Mouse (Mus musculus) MEL (cell line): ENCODE measurements around the gene Polk. TPM values are rescaled to one million over a fixed set of nuclear protein-coding genes. Genes with fewer than 3 reads are reported as not detected.
A peak's percentile ranks its signal among the peaks of the same experiment; 100 is the strongest.

ENCODE experiments used
- DNase-seq: peaks from one replicate; pipeline ENCODE4 v3.0.0; 2011; ENCODE audit warnings: low read depth, low spot score
- H3K27ac ChIP-seq: 2 replicates; pipeline ENCODE4 v1.5.1; 2012; ENCODE audit warnings: low read depth, mild to moderate bottlenecking, control low read depth, low read length, moderate library complexity; ENCODE audit not compliant: control insufficient read depth
- H3K27me3 ChIP-seq, 2 experiments: fragments of 150-350 bp in 1 of 2; sonication (generic) in 1 of 2; 2 replicates each; pipeline ENCODE4 v1.6.1; 2012; ENCODE audit warnings: low read length in 2 of 2, mild to moderate bottlenecking in 2 of 2, improper control_type of control experiment in 1 of 2, moderate library complexity in 1 of 2; ENCODE audit not compliant: insufficient read depth in 2 of 2, control insufficient read depth in 1 of 2
- H3K36me3 ChIP-seq, 2 experiments: 2 replicates each; pipeline ENCODE4 v1.6.1; 2012 to 2014; ENCODE audit warnings: low read length in 2 of 2, improper control_type of control experiment in 1 of 2, inconsistent platforms in 1 of 2, mild to moderate bottlenecking in 1 of 2; ENCODE audit not compliant: insufficient read depth in 2 of 2, control insufficient read depth in 1 of 2
- H3K4me1 ChIP-seq, 2 experiments: fragments of 150-350 bp in 1 of 2; sonication (generic) in 1 of 2; 2 replicates each; pipeline ENCODE4 v1.6.1; 2012; ENCODE audit warnings: low read length in 2 of 2, improper control_type of control experiment in 1 of 2, mild to moderate bottlenecking in 1 of 2; ENCODE audit not compliant: insufficient read depth in 2 of 2, control insufficient read depth in 1 of 2
- H3K4me3 ChIP-seq, 2 experiments: fragments of 150-350 bp in 1 of 2; sonication (generic) in 1 of 2; 2 replicates each; pipeline ENCODE4 v1.5.1; 2012; ENCODE audit warnings: low read depth in 2 of 2, low read length in 2 of 2, mild to moderate bottlenecking in 2 of 2, moderate library complexity in 2 of 2, control low read depth in 1 of 2, improper control_type of control experiment in 1 of 2; ENCODE audit not compliant: control insufficient read depth in 1 of 2, insufficient read depth in 1 of 2
- H3K79me2 ChIP-seq: 2 replicates; pipeline ENCODE4 v1.6.1; 2012; ENCODE audit warnings: mild to moderate bottlenecking, low read length, moderate library complexity; ENCODE audit not compliant: control insufficient read depth, poor library complexity, insufficient read depth
- H3K9ac ChIP-seq: 2 replicates; pipeline ENCODE4 v1.6.1; 2012; ENCODE audit warnings: low read depth, mild to moderate bottlenecking, control low read depth, low read length, moderate library complexity; ENCODE audit not compliant: control insufficient read depth, poor library complexity, severe bottlenecking
- H3K9me3 ChIP-seq: fragments of 150-350 bp; sonication (generic); replicated peaks from 2 replicates; pipeline ENCODE4 v1.6.1; 2012; ENCODE audit warnings: mild to moderate bottlenecking, low read length, improper control_type of control experiment, moderate library complexity; ENCODE audit not compliant: insufficient read depth
- BHLHE40 ChIP-seq: IDR thresholded peaks from 2 replicates; pipeline ENCODE4 v1.6.1; 2012; ENCODE audit warnings: low read depth, mild to moderate bottlenecking, inconsistent platforms, low read length, improper control_type of control experiment, borderline replicate concordance
- CHD1 ChIP-seq: IDR thresholded peaks from 2 replicates; pipeline ENCODE4 v1.6.1; 2012; ENCODE audit warnings: low read depth, mild to moderate bottlenecking, inconsistent platforms, low read length, improper control_type of control experiment
- CHD2 ChIP-seq: IDR thresholded peaks from 2 replicates; pipeline ENCODE4 v1.6.1; 2011; ENCODE audit warnings: low read length, improper control_type of control experiment
- CTCF ChIP-seq, 3 experiments: IDR thresholded peaks in 2 of 3; conservative IDR thresholded peaks in 1 of 3; 2 replicates each; pipeline ENCODE4 v1.5.1; 2011 to 2012; ENCODE audit warnings: low read length in 3 of 3, low read depth in 2 of 3, mild to moderate bottlenecking in 2 of 3, improper control_type of control experiment in 1 of 3, inconsistent platforms in 1 of 3, mixed read lengths in 1 of 3, moderate library complexity in 1 of 3; ENCODE audit not compliant: control insufficient read depth in 1 of 3, insufficient read depth in 1 of 3, poor library complexity in 1 of 3, severe bottlenecking in 1 of 3
- E2F4 ChIP-seq: IDR thresholded peaks from 2 replicates; pipeline ENCODE4 v1.6.1; 2011; ENCODE audit warnings: low read depth, low read length, improper control_type of control experiment, borderline replicate concordance
- ELF1 ChIP-seq: IDR thresholded peaks from 2 replicates; pipeline ENCODE4 v1.6.1; 2014; ENCODE audit warnings: low read depth, mild to moderate bottlenecking, inconsistent platforms, low read length, improper control_type of control experiment, moderate library complexity
- EP300 ChIP-seq, 2 experiments: IDR thresholded peaks; 2 replicates each; pipeline ENCODE4 v1.6.1; 2011; ENCODE audit warnings: improper control_type of control experiment in 2 of 2, low read length in 2 of 2, low read depth in 1 of 2, mild to moderate bottlenecking in 1 of 2
- ETS1 ChIP-seq: IDR thresholded peaks from 2 replicates; pipeline ENCODE4 v1.6.1; 2012; ENCODE audit warnings: low read depth, mild to moderate bottlenecking, inconsistent platforms, low read length, improper control_type of control experiment, moderate library complexity
- GABPA ChIP-seq: IDR thresholded peaks from 2 replicates; pipeline ENCODE4 v1.6.1; 2012; ENCODE audit warnings: low read depth, mild to moderate bottlenecking, inconsistent platforms, low read length, improper control_type of control experiment, moderate library complexity
- HCFC1 ChIP-seq: IDR thresholded peaks from 2 replicates; pipeline ENCODE4 v1.6.1; 2012; ENCODE audit warnings: low read depth, mild to moderate bottlenecking, inconsistent platforms, low read length, improper control_type of control experiment, moderate library complexity
- JUND ChIP-seq: IDR thresholded peaks from 2 replicates; pipeline ENCODE4 v1.6.1; 2011; ENCODE audit warnings: low read depth, mild to moderate bottlenecking, improper control_type of control experiment, low read length
- KAT2A ChIP-seq: conservative IDR thresholded peaks from 2 replicates; pipeline ENCODE4 v1.6.1; 2012; ENCODE audit warnings: low read depth, low read length, improper control_type of control experiment, inconsistent platforms
- MAFK ChIP-seq: IDR thresholded peaks from 2 replicates; pipeline ENCODE4 v1.6.1; 2011; ENCODE audit warnings: low read depth, mild to moderate bottlenecking, low read length, improper control_type of control experiment, borderline replicate concordance
- MAX ChIP-seq: IDR thresholded peaks from 2 replicates; pipeline ENCODE4 v1.6.1; 2011; ENCODE audit warnings: low read length, improper control_type of control experiment
- MAZ ChIP-seq: IDR thresholded peaks from 2 replicates; pipeline ENCODE4 v1.6.1; 2012; ENCODE audit warnings: low read depth, mild to moderate bottlenecking, inconsistent platforms, low read length, improper control_type of control experiment
- MEF2A ChIP-seq: IDR thresholded peaks from 2 replicates; pipeline ENCODE4 v1.6.1; 2014; ENCODE audit warnings: low read depth, mild to moderate bottlenecking, inconsistent platforms, low read length, improper control_type of control experiment; ENCODE audit not compliant: poor library complexity, insufficient replicate concordance, severe bottlenecking; ENCODE audit errors: extremely low read depth
- MXI1 ChIP-seq: IDR thresholded peaks from 2 replicates; pipeline ENCODE4 v1.6.1; 2011; ENCODE audit warnings: mild to moderate bottlenecking, low read depth, low read length, improper control_type of control experiment
- MYB ChIP-seq: IDR thresholded peaks from 2 replicates; pipeline ENCODE4 v1.6.1; 2011; ENCODE audit warnings: mild to moderate bottlenecking, low read depth, low read length, improper control_type of control experiment
- MYC ChIP-seq: IDR thresholded peaks from 2 replicates; pipeline ENCODE4 v1.6.1; 2011; ENCODE audit warnings: low read depth, mild to moderate bottlenecking, low read length, improper control_type of control experiment, moderate library complexity
- NRF1 ChIP-seq: IDR thresholded peaks from 2 replicates; pipeline ENCODE4 v1.6.1; 2014; ENCODE audit warnings: low read depth, mild to moderate bottlenecking, inconsistent platforms, low read length, improper control_type of control experiment, moderate library complexity; ENCODE audit not compliant: poor library complexity, insufficient read depth, severe bottlenecking
- POLR2A ChIP-seq, 2 experiments: IDR thresholded peaks; 2 replicates each; pipeline ENCODE4 v1.6.1; 2011 to 2012; ENCODE audit warnings: low read length in 2 of 2, mild to moderate bottlenecking in 2 of 2, control low read depth in 1 of 2, improper control_type of control experiment in 1 of 2, low read depth in 1 of 2, moderate library complexity in 1 of 2; ENCODE audit not compliant: control insufficient read depth in 1 of 2, insufficient read depth in 1 of 2, poor library complexity in 1 of 2
- POLR2AphosphoS5 ChIP-seq: IDR thresholded peaks from 2 replicates; pipeline ENCODE4 v1.6.1; 2012; ENCODE audit warnings: low read depth, borderline replicate concordance, mild to moderate bottlenecking, inconsistent platforms, low read length, moderate library complexity, mixed read lengths
- RAD21 ChIP-seq: IDR thresholded peaks from 2 replicates; pipeline ENCODE4 v1.6.1; 2011; ENCODE audit warnings: mild to moderate bottlenecking, low read depth, low read length, improper control_type of control experiment
- RCOR1 ChIP-seq: IDR thresholded peaks from 2 replicates; pipeline ENCODE4 v1.6.1; 2012; ENCODE audit warnings: low read depth, mild to moderate bottlenecking, inconsistent platforms, low read length, improper control_type of control experiment
- SIN3A ChIP-seq: IDR thresholded peaks from 2 replicates; pipeline ENCODE4 v1.6.1; 2012; ENCODE audit warnings: low read length, improper control_type of control experiment, inconsistent platforms
- SMC3 ChIP-seq: IDR thresholded peaks from 2 replicates; pipeline ENCODE4 v1.6.1; 2011; ENCODE audit warnings: low read depth, low read length, improper control_type of control experiment
- TAL1 ChIP-seq: IDR thresholded peaks from 2 replicates; pipeline ENCODE4 v1.6.1; 2012; ENCODE audit warnings: mild to moderate bottlenecking, inconsistent platforms, low read length, moderate library complexity, mixed read lengths
- TBP ChIP-seq: IDR thresholded peaks from 2 replicates; pipeline ENCODE4 v1.8.0; 2011; ENCODE audit warnings: low read depth, low read length, improper control_type of control experiment
- TCF12 ChIP-seq: IDR thresholded peaks from 2 replicates; pipeline ENCODE4 v1.6.1; 2014; ENCODE audit warnings: low read depth, mild to moderate bottlenecking, inconsistent platforms, low read length, improper control_type of control experiment, moderate library complexity
- UBTF ChIP-seq: IDR thresholded peaks from 2 replicates; pipeline ENCODE4 v1.6.1; 2012; ENCODE audit warnings: low read depth, mild to moderate bottlenecking, inconsistent platforms, low read length, improper control_type of control experiment, moderate library complexity, borderline replicate concordance; ENCODE audit not compliant: insufficient read depth
- USF1 ChIP-seq: IDR thresholded peaks from 2 replicates; pipeline ENCODE4 v1.6.1; 2014; ENCODE audit warnings: low read depth, mild to moderate bottlenecking, inconsistent platforms, low read length, improper control_type of control experiment, moderate library complexity
- USF2 ChIP-seq, 2 experiments: IDR thresholded peaks; 2 replicates each; pipeline ENCODE4 v1.6.1; 2011 to 2012; ENCODE audit warnings: improper control_type of control experiment in 2 of 2, low read length in 2 of 2, borderline replicate concordance in 1 of 2, inconsistent platforms in 1 of 2, low read depth in 1 of 2, mild to moderate bottlenecking in 1 of 2; ENCODE audit not compliant: insufficient read depth in 1 of 2
- ZC3H11A ChIP-seq: IDR thresholded peaks from 2 replicates; pipeline ENCODE4 v1.6.1; 2012; ENCODE audit warnings: low read depth, mild to moderate bottlenecking, inconsistent platforms, low read length, improper control_type of control experiment
- ZKSCAN1 ChIP-seq: IDR thresholded peaks from 2 replicates; pipeline ENCODE4 v1.6.1; 2012; ENCODE audit warnings: low read depth, mild to moderate bottlenecking, inconsistent platforms, low read length, improper control_type of control experiment, moderate library complexity
- ZMIZ1 ChIP-seq: IDR thresholded peaks from 2 replicates; pipeline ENCODE4 v1.6.1; 2012; ENCODE audit warnings: low read depth, mild to moderate bottlenecking, inconsistent platforms, low read length, improper control_type of control experiment, moderate library complexity
- ZNF384 ChIP-seq: IDR thresholded peaks from 2 replicates; pipeline ENCODE4 v1.6.1; 2012; ENCODE audit warnings: low read depth, mild to moderate bottlenecking, inconsistent platforms, low read length, improper control_type of control experiment
- polyA plus RNA-seq, 2 experiments: library from polyadenylated mRNA; stranded (reverse) in 1 of 2; unstranded in 1 of 2; fragments of >175 nt in 1 of 2; fragments of >200 nt in 1 of 2; gene quantifications; 2 replicates each; pipeline versions ENCODE4 v1.2.1 to v1.2.4; 2012; ENCODE audit warnings: low replicate concordance in 2 of 2, low read depth in 1 of 2; ENCODE audit not compliant: insufficient read length in 2 of 2, insufficient read depth in 1 of 2, missing spikeins in 1 of 2
- total RNA-seq: library from RNA; depleted of rRNA; stranded (reverse); fragments of 300-350 nt; gene quantifications from 2 replicates; pipeline ENCODE4 v1.2.3, GENCODE M21; 2012

Gene Polk
- total and polyA plus RNA-seq, 3 experiments, result 2.9 to 3.6 TPM; not detected in 1

GRCm38 (mm10) chr13:96536821-96537572 lies 5.4 kb downstream of the Polk start:
- H3K4me1 ChIP-seq, result peaks cover 2 to 12% of the 10 kb centered on the region in 2 experiments
- H3K27me3 ChIP-seq, result no peaks in the 10 kb centered on the region
- peak; percentile 51 for DNase-seq
- no peak overlapping the region for H3K27ac ChIP-seq
- no peaks in the 10 kb centered on the region for H3K9me3 ChIP-seq
- H3K79me2 ChIP-seq, result peaks cover 14% of the 10 kb centered on the region; the same call in 1 of the 2 replicates
- H3K9ac ChIP-seq, result no peak overlapping the region
- H3K36me3 ChIP-seq, result peaks cover 0 to 16% of the 10 kb centered on the region in 2 experiments; a peak in 2 of 4 replicates
- no peak overlapping the region for H3K4me3 ChIP-seq
- TF ChIP-seq TBP (no peak), MYB (no peak), TAL1 (no peak; the same call in 1 of the 2 replicates), ZKSCAN1 (no peak), MYC (no peak), BHLHE40 (no peak), MAX (no peak), NRF1 (no peak), E2F4 (no peak), MXI1 (peak; percentile 42; the same call in 1 of the 2 replicates), MAFK (peak; percentile 23; the same call in 1 of the 2 replicates), CHD2 (no peak), TCF12 (peak; percentile 76), POLR2AphosphoS5 (no peak), POLR2A (IDR thresholded peaks at IDR 0.05; ENCODE audit: control insufficient read depth in 1 of 2, insufficient read depth in 1 of 2, low read depth in 1 of 2, low read length in 2 of 2, poor library complexity in 1 of 2) (no peak), USF2 (IDR thresholded peaks at IDR 0.05; ENCODE audit: borderline replicate concordance in 1 of 2, insufficient read depth in 1 of 2, low read depth in 1 of 2, low read length in 2 of 2) (no peak), RAD21 (no peak), RCOR1 (peak; percentile 96), USF1 (no peak), CTCF (IDR thresholded peaks at IDR 0.05 in 2 of 3, conservative IDR thresholded peaks at IDR 0.05 in 1 of 3; ENCODE audit: control insufficient read depth in 1 of 3, insufficient read depth in 1 of 3, low read depth in 2 of 3, low read length in 3 of 3, poor library complexity in 1 of 3, severe bottlenecking in 1 of 3) (no peak), ELF1 (0 out of 2 replicates have a peak, but pooled peaks have one; percentile 31), HCFC1 (no peak), MAZ (no peak), ZMIZ1 (no peak), SIN3A (no peak), MEF2A (no peak), EP300 (IDR thresholded peaks at IDR 0.05; ENCODE audit: low read depth in 1 of 2, low read length in 2 of 2) (peak; percentile 72 to 83), ETS1 (0 out of 2 replicates have a peak, but pooled peaks have one; percentile 54), ZC3H11A (no peak), CHD1 (no peak), SMC3 (no peak), GABPA (no peak), ZNF384 (no peak), KAT2A (no peak), UBTF (no peak), JUND (no peak)
